Mouse (Mus musculus): Measurements from ENCODE around the gene Rac2.

- TF ChIP-seq CTCF (IDR thresholded peaks at IDR 0.05; ENCODE audit: control insufficient read depth, insufficient read depth, low read length) (no peak), POLR2A (IDR thresholded peaks at IDR 0.05; ENCODE audit: borderline replicate concordance, control insufficient read depth, low read depth, low read length) (no peak)
Observed at GRCm38 (mm10) chr15:78557693-78558535, 14.7 kb downstream of the Rac2 start.

Data from bone marrow, adult 2 months (tissue).